Mouse (Mus musculus) E14TG2a.4 (cell line): ENCODE results near the gene Zfp764.

Experiments used
- H3K27me3 ChIP-seq: 2 replicates; pipeline ENCODE4 v1.6.1; 2014; ENCODE audit warnings: low read length, control low read depth; ENCODE audit not compliant: insufficient read depth
- H3K36me3 ChIP-seq: 2 replicates; pipeline ENCODE4 v1.6.1; 2014; ENCODE audit warnings: low read length, control low read depth; ENCODE audit not compliant: insufficient read depth
- H3K4me1 ChIP-seq: replicated peaks from 2 replicates; pipeline ENCODE4 v1.6.1; 2014; ENCODE audit warnings: low read depth, low read length, control low read depth
- H3K4me3 ChIP-seq: replicated peaks from 2 replicates; pipeline ENCODE4 v1.5.1; 2014; ENCODE audit warnings: mild to moderate bottlenecking, low read length
- H3K9me3 ChIP-seq: 2 replicates; pipeline ENCODE4 v1.6.1; 2014; ENCODE audit warnings: low read length, control low read depth
- CTCF ChIP-seq: conservative IDR thresholded peaks from 2 replicates; pipeline ENCODE4 v1.5.1; 2014; ENCODE audit warnings: low read length
- NANOG ChIP-seq: IDR thresholded peaks from 2 replicates; pipeline ENCODE4 v1.6.1; 2014; ENCODE audit warnings: borderline replicate concordance, low read length, mixed read lengths
- POU5F1 ChIP-seq: IDR thresholded peaks from 2 replicates; pipeline ENCODE4 v1.6.1; 2014; ENCODE audit warnings: low read length, borderline replicate concordance

Gene Zfp764

GRCm38 (mm10) chr7:127361449-127361848 lies 45.2 kb downstream of the Zfp764 start:
- H3K27me3 ChIP-seq, result peaks cover 41% of the 10 kb centered on the region
- TF ChIP-seq CTCF (no peak), POU5F1 (no peak), NANOG (no peak)
- H3K4me3 ChIP-seq, result no peak overlapping the region
- H3K4me1 ChIP-seq, result peaks cover 22% of the 10 kb centered on the region
- H3K36me3 ChIP-seq, result no peaks in the 10 kb centered on the region
- no peaks in the 10 kb centered on the region for H3K9me3 ChIP-seq

GRCm38 (mm10) chr7:127360265-127360664 lies 46.4 kb downstream of the Zfp764 start:
- Histone ChIP-seq H3K4me3 (no peak overlapping the region), H3K36me3 (no peaks in the 10 kb centered on the region), H3K4me1 (peaks cover 22% of the 10 kb centered on the region), H3K9me3 (no peaks in the 10 kb centered on the region), H3K27me3 (peaks cover 35% of the 10 kb centered on the region)
- no peak for TF ChIP-seq CTCF
- TF ChIP-seq NANOG, result no peak
- TF ChIP-seq POU5F1, result no peak

GRCm38 (mm10) chr7:127358472-127358871 lies 48.1 kb downstream of the Zfp764 start:
- peaks cover 23% of the 10 kb centered on the region for H3K27me3 ChIP-seq

GRCm38 (mm10) chr7:127357871-127358270 lies 48.8 kb downstream of the Zfp764 start:
- H3K9me3 ChIP-seq, result peaks cover 17% of the 10 kb centered on the region
- H3K27me3 ChIP-seq, result peaks cover 20% of the 10 kb centered on the region
- no peaks in the 10 kb centered on the region for H3K36me3 ChIP-seq
- TF ChIP-seq NANOG (no peak), POU5F1 (no peak), CTCF (no peak)
- peaks cover 7% of the 10 kb centered on the region; the same call in 1 of the 2 replicates for H3K4me1 ChIP-seq
- H3K4me3 ChIP-seq, result no peak overlapping the region

More at GRCm38 (mm10) chr7:127358472-127358871, 48.1 kb downstream of the Zfp764 start:
- H3K4me1 ChIP-seq, result peaks cover 10% of the 10 kb centered on the region
- H3K9me3 ChIP-seq, result peaks cover 15% of the 10 kb centered on the region
- H3K36me3 ChIP-seq, result no peaks in the 10 kb centered on the region
- no peak overlapping the region for H3K4me3 ChIP-seq
- TF ChIP-seq NANOG (no peak), POU5F1 (no peak), CTCF (no peak)

- Histone ChIP-seq H3K4me3 (no peak overlapping the region), H3K4me1 (no peaks in the 10 kb centered on the region), H3K27me3 (peaks cover 16% of the 10 kb centered on the region), H3K36me3 (no peaks in the 10 kb centered on the region), H3K9me3 (peaks cover 17% of the 10 kb centered on the region)
- no peak for TF ChIP-seq CTCF
- TF ChIP-seq NANOG, result no peak
- TF ChIP-seq POU5F1, result no peak
These were observed 50.8 kb downstream of the Zfp764 start for GRCm38 (mm10) chr7:127355796-127356195.
